In genomic region chr4:57141908-57142361, GRCm38 (mm10) we compare ENCODE assay signal across 8 mouse cellular contexts. TPM values are rescaled to one million over a fixed set of nuclear protein-coding genes. Genes with fewer than 3 reads are reported as not detected.
DNase-seq lines count a peak whose midpoint lies in the region; ATAC-seq and TF ChIP-seq lines count a peak whose summit lies in the region.

No protein-coding gene starts in this region.

- TF ChIP-seq CTCF in E14TG2a.4 (conservative IDR thresholded peaks at IDR 0.05; ENCODE audit: low read length), result no peak

- DNase-seq in gastrocnemius, postnatal 10 days, result peak; percentile 27
- DNase-seq in gastrocnemius, adult 8-10 months (ENCODE audit: low spot score in 2 of 2), result no peak
- DNase-seq in embryo, embryonic 11 days, result peak; percentile 40
- DNase-seq in heart, postnatal 14 days, result peak; percentile 27
- no peak for DNase-seq in limb, embryonic 14.5 days (ENCODE audit: low spot score)
- DNase-seq in ovary, postnatal 10 days (ENCODE audit: low spot score), result no peak

- no peak overlapping the region for H3K27ac ChIP-seq in limb, embryonic 14.5 days (replicated peaks; ENCODE audit: low read depth, low read length)
- H3K27ac ChIP-seq in neural tube, embryonic 14.5 days (ENCODE audit: low read depth, low read length), result no peak overlapping the region

- WGBS in limb, embryonic 14.5 days, result 3% methylated on average over 25 of the region's 26 CpGs
- WGBS in neural tube, embryonic 14.5 days, result 6% methylated on average over 26 of the region's 26 CpGs

- H3K36me3 ChIP-seq in E14TG2a.4 (ENCODE audit: insufficient read depth, low read length), result no peaks in the 10 kb centered on the region
- H3K36me3 ChIP-seq in limb, embryonic 14.5 days (ENCODE audit: control insufficient read depth, insufficient read depth, low read length), result no peaks in the 10 kb centered on the region
- H3K36me3 ChIP-seq in neural tube, embryonic 14.5 days (ENCODE audit: control insufficient read depth, insufficient read depth, low read length), result no peaks in the 10 kb centered on the region

- TF ChIP-seq POLR2A in limb, embryonic 14.5 days (IDR thresholded peaks at IDR 0.05; ENCODE audit: borderline replicate concordance, extremely low read depth, insufficient read depth, insufficient read length), result no peak

- H3K9ac ChIP-seq in limb, embryonic 14.5 days (ENCODE audit: low read depth, low read length, severe bottlenecking), result 0 out of 2 replicates have a peak overlapping the region, but pooled peaks have one; percentile 25
- peak overlapping the region; percentile 78 for H3K9ac ChIP-seq in neural tube, embryonic 14.5 days (replicated peaks; ENCODE audit: low read depth, low read length)

- intact Hi-C loops in heart, postnatal 14 days (cut with DNase I), result no loop called here

- H3K27me3 ChIP-seq in E14TG2a.4 (ENCODE audit: insufficient read depth, low read length), result peaks cover 70% of the 10 kb centered on the region
- H3K27me3 ChIP-seq in limb, embryonic 14.5 days (ENCODE audit: control insufficient read depth, insufficient read depth, low read length), result peaks cover 10% of the 10 kb centered on the region; the same call in 1 of the 2 replicates
- H3K27me3 ChIP-seq in neural tube, embryonic 14.5 days (ENCODE audit: control insufficient read depth, insufficient read depth, low read length), result peaks cover 6% of the 10 kb centered on the region; the same call in 1 of the 2 replicates

- H3K4me2 ChIP-seq in limb, embryonic 14.5 days (replicated peaks; ENCODE audit: low read depth, low read length, severe bottlenecking), result peak overlapping the region; percentile 90
- peak overlapping the region; percentile 69 for H3K4me2 ChIP-seq in neural tube, embryonic 14.5 days (ENCODE audit: low read depth, low read length)

- ATAC-seq in limb, embryonic 14.5 days (ENCODE audit: low FRiP score, low read depth), result no peak
- 0 out of 2 replicates have a peak, but pooled peaks have one; percentile 8 for ATAC-seq in neural tube, embryonic 14.5 days (ENCODE audit: low read depth)

- H3K4me3 ChIP-seq in E14TG2a.4 (replicated peaks; ENCODE audit: low read length), result peak overlapping the region; percentile 82
- H3K4me3 ChIP-seq in limb, embryonic 14.5 days (replicated peaks; ENCODE audit: low read length), result peak overlapping the region; percentile 61
- H3K4me3 ChIP-seq in neural tube, embryonic 14.5 days (ENCODE audit: low read depth, low read length), result peak overlapping the region; percentile 68

- peaks cover 1% of the 10 kb centered on the region for H3K9me3 ChIP-seq in E14TG2a.4 (ENCODE audit: low read length)
- no peaks in the 10 kb centered on the region for H3K9me3 ChIP-seq in limb, embryonic 14.5 days (ENCODE audit: control insufficient read depth, low read length)
- H3K9me3 ChIP-seq in neural tube, embryonic 14.5 days (ENCODE audit: control insufficient read depth, low read length), result no peaks in the 10 kb centered on the region

- H3K4me1 ChIP-seq in E14TG2a.4 (replicated peaks; ENCODE audit: low read depth, low read length), result peaks cover 36% of the 10 kb centered on the region
- peaks cover 24% of the 10 kb centered on the region for H3K4me1 ChIP-seq in limb, embryonic 14.5 days (ENCODE audit: control insufficient read depth, insufficient read depth, low read length)
- peaks cover 17% of the 10 kb centered on the region; the same call in 1 of the 2 replicates for H3K4me1 ChIP-seq in neural tube, embryonic 14.5 days (ENCODE audit: control insufficient read depth, insufficient read depth, low read length)

RNA-seq across cellular contexts. Expression of gene Epb41l4b, which starts 1.3 kb away (rescaled TPM):
- total RNA-seq in gastrocnemius, postnatal 10 days (2021), result 1 to 10 TPM; 8.1 to 8.7 TPM
- total RNA-seq in gastrocnemius, adult 8-10 months (2022), result 1 to 10 TPM; 3.6 to 7.4 (median 5.8) TPM
- total RNA-seq in heart, postnatal 14 days (2021), result 1 to 10 TPM; 4.3 to 4.9 TPM
- 12.2 and 12.3 TPM in 2 replicates for polyA plus RNA-seq in limb, embryonic 14.5 days (2012; rRNA removed)
- 5.3 and 5.6 TPM in 2 replicates for polyA plus RNA-seq in limb, embryonic 14.5 days (2014; fragmentation: Nextera tagmentation; extraction: Ambion mirVana)
- 4.7 and 6.5 TPM in 2 replicates for polyA plus RNA-seq in neural tube, embryonic 14.5 days (2014; fragmentation: Nextera tagmentation; extraction: Ambion mirVana)

Comparison
In these comparisons a context has a peak if more than half of its experiments do, and no peak if none do; other contexts are left out.
1. DNase-seq: peak in gastrocnemius, postnatal 10 days (single experiment), embryo, embryonic 11 days (single experiment) and heart, postnatal 14 days (2 of 2); none in gastrocnemius, adult 8-10 months (0 of 2), limb, embryonic 14.5 days (single experiment) and ovary, postnatal 10 days (single experiment).
2. Peak in every context shown above with its lines, with median percentiles within 50 percentile points of each other: H3K4me3 ChIP-seq.